Mouse (Mus musculus): ENCODE measurements at regions not wholly inside any gene's neighbourhood (a gene's known extent, or its start where the extent isn't known, plus 50 kb on each side); places are given as distances from the start of the nearest gene placed in this dataset.

- peak; percentile 18 for DNase-seq (ENCODE audit: low read depth)
- no peak for TF ChIP-seq CTCF (IDR thresholded peaks at IDR 0.05; ENCODE audit: borderline replicate concordance, extremely low read depth, insufficient read depth, insufficient read length)
- no peak for TF ChIP-seq POLR2A (IDR thresholded peaks at IDR 0.05; ENCODE audit: borderline replicate concordance, extremely low read depth, insufficient read depth, insufficient read length, poor library complexity, severe bottlenecking)
Observed at GRCm38 (mm10) chr9:79140970-79141369, 525.6 kb downstream of the Cd109 start.

- TF ChIP-seq CTCF (IDR thresholded peaks at IDR 0.05; ENCODE audit: borderline replicate concordance, extremely low read depth, insufficient read depth, insufficient read length) (no peak), POLR2A (IDR thresholded peaks at IDR 0.05; ENCODE audit: borderline replicate concordance, extremely low read depth, insufficient read depth, insufficient read length, poor library complexity, severe bottlenecking) (no peak)
- no peak for DNase-seq (ENCODE audit: low read depth)
Observed at GRCm38 (mm10) chr9:79146004-79146403, 530.7 kb downstream of the Cd109 start.

GRCm38 (mm10) chr9:79165596-79165995 is 550.2 kb downstream of the Cd109 start:
- TF ChIP-seq POLR2A (IDR thresholded peaks at IDR 0.05; ENCODE audit: borderline replicate concordance, extremely low read depth, insufficient read depth, insufficient read length, poor library complexity, severe bottlenecking) (no peak), CTCF (IDR thresholded peaks at IDR 0.05; ENCODE audit: borderline replicate concordance, extremely low read depth, insufficient read depth, insufficient read length) (no peak)
- no peak for DNase-seq (ENCODE audit: low read depth)

- no peak for TF ChIP-seq CTCF (IDR thresholded peaks at IDR 0.05; ENCODE audit: borderline replicate concordance, extremely low read depth, insufficient read depth, insufficient read length)
- no peak for TF ChIP-seq POLR2A (IDR thresholded peaks at IDR 0.05; ENCODE audit: borderline replicate concordance, extremely low read depth, insufficient read depth, insufficient read length, poor library complexity, severe bottlenecking)
Observed at GRCm38 (mm10) chr9:79173036-79173435, 545.6 kb downstream of the Col12a1 start.

GRCm38 (mm10) chr9:79179954-79180353 is 538.7 kb downstream of the Col12a1 start:
- DNase-seq (ENCODE audit: low read depth), result no peak
- TF ChIP-seq CTCF (IDR thresholded peaks at IDR 0.05; ENCODE audit: borderline replicate concordance, extremely low read depth, insufficient read depth, insufficient read length), result no peak
- no peak for TF ChIP-seq POLR2A (IDR thresholded peaks at IDR 0.05; ENCODE audit: borderline replicate concordance, extremely low read depth, insufficient read depth, insufficient read length, poor library complexity, severe bottlenecking)

More at GRCm38 (mm10) chr9:79173036-79173435, 545.6 kb downstream of the Col12a1 start:
- no peak for DNase-seq (ENCODE audit: low read depth)

- DNase-seq (ENCODE audit: low read depth), result no peak
- TF ChIP-seq POLR2A (IDR thresholded peaks at IDR 0.05; ENCODE audit: borderline replicate concordance, extremely low read depth, insufficient read depth, insufficient read length, poor library complexity, severe bottlenecking), result no peak
- no peak for TF ChIP-seq CTCF (IDR thresholded peaks at IDR 0.05; ENCODE audit: borderline replicate concordance, extremely low read depth, insufficient read depth, insufficient read length)
Observed at GRCm38 (mm10) chr9:79195420-79195819, 523.2 kb downstream of the Col12a1 start.

- no peak for DNase-seq (ENCODE audit: low read depth)
- TF ChIP-seq POLR2A (IDR thresholded peaks at IDR 0.05; ENCODE audit: borderline replicate concordance, extremely low read depth, insufficient read depth, insufficient read length, poor library complexity, severe bottlenecking) (no peak), CTCF (IDR thresholded peaks at IDR 0.05; ENCODE audit: borderline replicate concordance, extremely low read depth, insufficient read depth, insufficient read length) (no peak)
Observed at GRCm38 (mm10) chr9:79201755-79202154, 516.9 kb downstream of the Col12a1 start.

- TF ChIP-seq POLR2A (IDR thresholded peaks at IDR 0.05; ENCODE audit: borderline replicate concordance, extremely low read depth, insufficient read depth, insufficient read length, poor library complexity, severe bottlenecking), result no peak
- TF ChIP-seq CTCF (IDR thresholded peaks at IDR 0.05; ENCODE audit: borderline replicate concordance, extremely low read depth, insufficient read depth, insufficient read length), result no peak
- DNase-seq (ENCODE audit: low read depth), result peak; percentile 5
Observed at GRCm38 (mm10) chr9:79213364-79213763, 505.3 kb downstream of the Col12a1 start.

GRCm38 (mm10) chr9:79215986-79216385 is 502.6 kb downstream of the Col12a1 start:
- TF ChIP-seq CTCF (IDR thresholded peaks at IDR 0.05; ENCODE audit: borderline replicate concordance, extremely low read depth, insufficient read depth, insufficient read length), result no peak
- TF ChIP-seq POLR2A (IDR thresholded peaks at IDR 0.05; ENCODE audit: borderline replicate concordance, extremely low read depth, insufficient read depth, insufficient read length, poor library complexity, severe bottlenecking), result no peak
- no peak for DNase-seq (ENCODE audit: low read depth)

- TF ChIP-seq CTCF (IDR thresholded peaks at IDR 0.05; ENCODE audit: borderline replicate concordance, extremely low read depth, insufficient read depth, insufficient read length), result no peak
Observed at GRCm38 (mm10) chr9:79216432-79216831, 502.2 kb downstream of the Col12a1 start.

GRCm38 (mm10) chr9:79233081-79233480 is 485.6 kb downstream of the Col12a1 start:
- DNase-seq (ENCODE audit: low read depth), result peak; percentile 12
- no peak for TF ChIP-seq CTCF (IDR thresholded peaks at IDR 0.05; ENCODE audit: borderline replicate concordance, extremely low read depth, insufficient read depth, insufficient read length)
- no peak for TF ChIP-seq POLR2A (IDR thresholded peaks at IDR 0.05; ENCODE audit: borderline replicate concordance, extremely low read depth, insufficient read depth, insufficient read length, poor library complexity, severe bottlenecking)

More at GRCm38 (mm10) chr9:79216432-79216831, 502.2 kb downstream of the Col12a1 start:
- no peak for DNase-seq (ENCODE audit: low read depth)

- TF ChIP-seq POLR2A (IDR thresholded peaks at IDR 0.05; ENCODE audit: borderline replicate concordance, extremely low read depth, insufficient read depth, insufficient read length, poor library complexity, severe bottlenecking), result no peak
- no peak for TF ChIP-seq CTCF (IDR thresholded peaks at IDR 0.05; ENCODE audit: borderline replicate concordance, extremely low read depth, insufficient read depth, insufficient read length)
- DNase-seq (ENCODE audit: low read depth), result no peak
Observed at GRCm38 (mm10) chr9:79233751-79234150, 484.9 kb downstream of the Col12a1 start.

All from brain, embryonic 14.5 days (tissue).